Mouse (Mus musculus): ENCODE results near the gene Dusp6. TPM values are rescaled to one million over a fixed set of nuclear protein-coding genes. Genes with fewer than 3 reads are reported as not detected.

Gene Dusp6
- polyA plus RNA-seq, 1 experiment from 2014 or later, result 123 TPM

GRCm38 (mm10) chr10:99299303-99299702 is 36.3 kb downstream of the Dusp6 start:
- Histone ChIP-seq H3K9ac (replicated peaks; ENCODE audit: low read length) (no peak overlapping the region), H3K4me2 (ENCODE audit: low read depth, low read length) (no peak overlapping the region), H3K27me3 (ENCODE audit: control insufficient read depth, insufficient read depth, low read length) (no peaks in the 10 kb centered on the region), H3K36me3 (replicated peaks; ENCODE audit: control insufficient read depth, insufficient read depth, low read depth, low read length) (no peaks in the 10 kb centered on the region), H3K4me1 (ENCODE audit: control insufficient read depth, insufficient read depth, low read length) (no peaks in the 10 kb centered on the region), H3K27ac (replicated peaks; ENCODE audit: low read depth, low read length) (no peak overlapping the region), H3K4me3 (ENCODE audit: low read depth, low read length) (no peak overlapping the region), H3K9me3 (replicated peaks; ENCODE audit: control insufficient read depth, low read length) (no peaks in the 10 kb centered on the region)
- WGBS, result 14% methylated on average over 9 of the region's 9 CpGs
- DNase-seq (ENCODE audit: low spot score), result no peak
- ATAC-seq (replicated peaks; ENCODE audit: insufficient number of reproducible peaks, low FRiP score, low TSS enrichment, low read depth), result no peak

- WGBS, result 77% methylated on average over 4 of the region's 4 CpGs
Measured at GRCm38 (mm10) chr10:99302051-99302450, 39.0 kb downstream of the Dusp6 start.

GRCm38 (mm10) chr10:99308837-99309236 is 45.8 kb downstream of the Dusp6 start:
- ATAC-seq (replicated peaks; ENCODE audit: insufficient number of reproducible peaks, low FRiP score, low TSS enrichment, low read depth) (no peak), DNase-seq (ENCODE audit: low spot score) (no peak)
- no peaks in the 10 kb centered on the region for H3K36me3 ChIP-seq (replicated peaks; ENCODE audit: control insufficient read depth, insufficient read depth, low read depth, low read length)
- no peaks in the 10 kb centered on the region for H3K4me1 ChIP-seq (ENCODE audit: control insufficient read depth, insufficient read depth, low read length)
- H3K4me2 ChIP-seq (ENCODE audit: low read depth, low read length), result no peak overlapping the region
- no peaks in the 10 kb centered on the region for H3K9me3 ChIP-seq (replicated peaks; ENCODE audit: control insufficient read depth, low read length)
- H3K27ac ChIP-seq (replicated peaks; ENCODE audit: low read depth, low read length), result no peak overlapping the region
- no peak overlapping the region for H3K9ac ChIP-seq (replicated peaks; ENCODE audit: low read length)
- 94% methylated on average over 4 of the region's 4 CpGs for WGBS
- H3K4me3 ChIP-seq (ENCODE audit: low read depth, low read length), result no peak overlapping the region
- H3K27me3 ChIP-seq (ENCODE audit: control insufficient read depth, insufficient read depth, low read length), result no peaks in the 10 kb centered on the region

More at GRCm38 (mm10) chr10:99302051-99302450, 39.0 kb downstream of the Dusp6 start:
- H3K4me1 ChIP-seq (ENCODE audit: control insufficient read depth, insufficient read depth, low read length), result no peaks in the 10 kb centered on the region
- H3K4me2 ChIP-seq (ENCODE audit: low read depth, low read length), result no peak overlapping the region
- DNase-seq (ENCODE audit: low spot score), result no peak
- H3K27me3 ChIP-seq (ENCODE audit: control insufficient read depth, insufficient read depth, low read length), result no peaks in the 10 kb centered on the region
- no peak overlapping the region for H3K4me3 ChIP-seq (ENCODE audit: low read depth, low read length)
- H3K27ac ChIP-seq (replicated peaks; ENCODE audit: low read depth, low read length), result no peak overlapping the region
- no peak for ATAC-seq (replicated peaks; ENCODE audit: insufficient number of reproducible peaks, low FRiP score, low TSS enrichment, low read depth)
- no peak overlapping the region for H3K9ac ChIP-seq (replicated peaks; ENCODE audit: low read length)
- H3K36me3 ChIP-seq (replicated peaks; ENCODE audit: control insufficient read depth, insufficient read depth, low read depth, low read length), result no peaks in the 10 kb centered on the region
- H3K9me3 ChIP-seq (replicated peaks; ENCODE audit: control insufficient read depth, low read length), result no peaks in the 10 kb centered on the region

GRCm38 (mm10) chr10:99309617-99310016 is 46.6 kb downstream of the Dusp6 start:
- DNase-seq (ENCODE audit: low spot score) (no peak), ATAC-seq (replicated peaks; ENCODE audit: insufficient number of reproducible peaks, low FRiP score, low TSS enrichment, low read depth) (no peak)
- no peak overlapping the region for H3K27ac ChIP-seq (replicated peaks; ENCODE audit: low read depth, low read length)
- H3K9ac ChIP-seq (replicated peaks; ENCODE audit: low read length), result no peak overlapping the region
- no peaks in the 10 kb centered on the region for H3K36me3 ChIP-seq (replicated peaks; ENCODE audit: control insufficient read depth, insufficient read depth, low read depth, low read length)
- H3K9me3 ChIP-seq (replicated peaks; ENCODE audit: control insufficient read depth, low read length), result no peaks in the 10 kb centered on the region
- H3K4me1 ChIP-seq (ENCODE audit: control insufficient read depth, insufficient read depth, low read length), result no peaks in the 10 kb centered on the region
- no peak overlapping the region for H3K4me3 ChIP-seq (ENCODE audit: low read depth, low read length)
- H3K27me3 ChIP-seq (ENCODE audit: control insufficient read depth, insufficient read depth, low read length), result no peaks in the 10 kb centered on the region
- 84% methylated on average over 9 of the region's 9 CpGs for WGBS
- no peak overlapping the region for H3K4me2 ChIP-seq (ENCODE audit: low read depth, low read length)

GRCm38 (mm10) chr10:99310204-99310603 is 47.2 kb downstream of the Dusp6 start:
- Histone ChIP-seq H3K9me3 (replicated peaks; ENCODE audit: control insufficient read depth, low read length) (no peaks in the 10 kb centered on the region), H3K27ac (replicated peaks; ENCODE audit: low read depth, low read length) (no peak overlapping the region), H3K4me1 (ENCODE audit: control insufficient read depth, insufficient read depth, low read length) (no peaks in the 10 kb centered on the region), H3K4me3 (ENCODE audit: low read depth, low read length) (no peak overlapping the region), H3K27me3 (ENCODE audit: control insufficient read depth, insufficient read depth, low read length) (no peaks in the 10 kb centered on the region), H3K9ac (replicated peaks; ENCODE audit: low read length) (no peak overlapping the region), H3K4me2 (ENCODE audit: low read depth, low read length) (no peak overlapping the region), H3K36me3 (replicated peaks; ENCODE audit: control insufficient read depth, insufficient read depth, low read depth, low read length) (no peaks in the 10 kb centered on the region)
- WGBS, result 82% methylated on average over 10 of the region's 10 CpGs
- no peak for DNase-seq (ENCODE audit: low spot score)
- no peak for ATAC-seq (replicated peaks; ENCODE audit: insufficient number of reproducible peaks, low FRiP score, low TSS enrichment, low read depth)

- H3K9ac ChIP-seq (replicated peaks; ENCODE audit: low read length), result no peak overlapping the region
- no peak overlapping the region for H3K4me2 ChIP-seq (ENCODE audit: low read depth, low read length)
- no peak overlapping the region for H3K27ac ChIP-seq (replicated peaks; ENCODE audit: low read depth, low read length)
- no peaks in the 10 kb centered on the region for H3K36me3 ChIP-seq (replicated peaks; ENCODE audit: control insufficient read depth, insufficient read depth, low read depth, low read length)
- H3K4me1 ChIP-seq (ENCODE audit: control insufficient read depth, insufficient read depth, low read length), result no peaks in the 10 kb centered on the region
- ATAC-seq (replicated peaks; ENCODE audit: insufficient number of reproducible peaks, low FRiP score, low TSS enrichment, low read depth), result no peak
- no peaks in the 10 kb centered on the region for H3K27me3 ChIP-seq (ENCODE audit: control insufficient read depth, insufficient read depth, low read length)
- DNase-seq (ENCODE audit: low spot score), result no peak
- H3K4me3 ChIP-seq (ENCODE audit: low read depth, low read length), result no peak overlapping the region
- H3K9me3 ChIP-seq (replicated peaks; ENCODE audit: control insufficient read depth, low read length), result no peaks in the 10 kb centered on the region
- WGBS, result 75% methylated on average over 1 of the region's 1 CpGs
Measured at GRCm38 (mm10) chr10:99311956-99312355, 48.9 kb downstream of the Dusp6 start.

GRCm38 (mm10) chr10:99314366-99314765 is 51.3 kb downstream of the Dusp6 start:
- Histone ChIP-seq H3K36me3 (replicated peaks; ENCODE audit: control insufficient read depth, insufficient read depth, low read depth, low read length) (no peaks in the 10 kb centered on the region), H3K27me3 (ENCODE audit: control insufficient read depth, insufficient read depth, low read length) (no peaks in the 10 kb centered on the region), H3K4me1 (ENCODE audit: control insufficient read depth, insufficient read depth, low read length) (no peaks in the 10 kb centered on the region), H3K27ac (replicated peaks; ENCODE audit: low read depth, low read length) (no peak overlapping the region), H3K4me2 (ENCODE audit: low read depth, low read length) (no peak overlapping the region), H3K9me3 (replicated peaks; ENCODE audit: control insufficient read depth, low read length) (no peaks in the 10 kb centered on the region), H3K4me3 (ENCODE audit: low read depth, low read length) (no peak overlapping the region), H3K9ac (replicated peaks; ENCODE audit: low read length) (no peak overlapping the region)
- ATAC-seq (replicated peaks; ENCODE audit: insufficient number of reproducible peaks, low FRiP score, low TSS enrichment, low read depth) (no peak), DNase-seq (ENCODE audit: low spot score) (no peak)
- 79% methylated on average over 7 of the region's 7 CpGs for WGBS

GRCm38 (mm10) chr10:99317057-99317456 is 54.0 kb downstream of the Dusp6 start:
- no peaks in the 10 kb centered on the region for H3K4me1 ChIP-seq (ENCODE audit: control insufficient read depth, insufficient read depth, low read length)
- no peak overlapping the region for H3K27ac ChIP-seq (replicated peaks; ENCODE audit: low read depth, low read length)
- DNase-seq (ENCODE audit: low spot score), result no peak
- H3K9ac ChIP-seq (replicated peaks; ENCODE audit: low read length), result no peak overlapping the region
- no peaks in the 10 kb centered on the region for H3K27me3 ChIP-seq (ENCODE audit: control insufficient read depth, insufficient read depth, low read length)
- H3K4me2 ChIP-seq (ENCODE audit: low read depth, low read length), result no peak overlapping the region
- no peak for ATAC-seq (replicated peaks; ENCODE audit: insufficient number of reproducible peaks, low FRiP score, low TSS enrichment, low read depth)
- no peaks in the 10 kb centered on the region for H3K9me3 ChIP-seq (replicated peaks; ENCODE audit: control insufficient read depth, low read length)
- no peaks in the 10 kb centered on the region for H3K36me3 ChIP-seq (replicated peaks; ENCODE audit: control insufficient read depth, insufficient read depth, low read depth, low read length)
- H3K4me3 ChIP-seq (ENCODE audit: low read depth, low read length), result no peak overlapping the region
